Mouse (Mus musculus) ES-E14 (cell line): ENCODE data around the gene Ngfr.

Experiments used
- MAFK ChIP-seq: IDR thresholded peaks from 2 replicates; pipeline ENCODE4 v1.6.1; 2014; ENCODE audit warnings: mild to moderate bottlenecking, low read depth, low read length, inconsistent platforms; ENCODE audit not compliant: insufficient read depth
- ZC3H11A ChIP-seq: IDR thresholded peaks from 2 replicates; pipeline ENCODE4 v1.6.1; 2012; ENCODE audit warnings: low read depth, mild to moderate bottlenecking, inconsistent platforms, low read length, borderline replicate concordance
- ZNF384 ChIP-seq: IDR thresholded peaks from 2 replicates; pipeline ENCODE4 v1.6.1; 2012; ENCODE audit warnings: low read depth, low read length, inconsistent platforms

- TF ChIP-seq ZNF384 (no peak), ZC3H11A (no peak), MAFK (no peak)
These were observed 27.2 kb upstream of the Ngfr start for GRCm38 (mm10) chr11:95614739-95615138.
